Mouse (Mus musculus): ENCODE data around the gene Hoxd3.

The Hoxd3 gene

DNA sequence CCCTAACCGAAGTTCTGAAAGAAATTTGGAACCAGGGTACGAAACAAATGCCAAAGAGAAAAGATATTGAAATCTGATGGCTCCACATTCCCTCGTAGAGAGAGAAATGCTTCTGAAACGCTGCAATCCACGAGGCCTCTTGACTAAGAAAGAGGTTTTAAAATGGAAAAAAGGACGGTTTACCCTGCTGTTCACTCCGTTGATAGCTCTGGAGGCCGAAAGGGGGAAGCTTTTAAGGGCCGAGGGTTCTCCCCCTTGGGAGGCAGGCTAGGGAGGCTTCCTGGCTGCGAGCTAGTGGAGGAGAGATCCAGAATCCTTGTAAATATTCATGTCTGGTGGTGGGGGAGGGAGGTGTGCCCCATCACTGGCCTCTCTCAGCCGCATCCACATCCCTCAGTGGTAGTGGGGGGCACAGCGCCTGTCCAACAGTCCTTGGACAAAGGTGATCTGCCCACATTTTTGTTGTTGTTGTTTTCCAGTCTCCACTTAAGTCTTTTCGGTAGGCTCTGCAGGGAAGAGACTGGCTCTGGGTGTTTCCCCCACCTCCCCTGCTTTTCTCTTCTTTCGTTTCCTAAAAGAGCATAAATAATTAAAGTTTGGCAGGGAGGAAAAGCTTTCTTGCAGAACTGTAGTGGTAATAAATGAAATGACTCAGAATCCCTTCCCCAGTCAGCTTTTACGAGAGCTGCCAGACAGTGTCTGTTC lies 32.7 kb upstream of the Hoxd3 start, which contains the start of gene Hoxd11:
Hoxd11 (plus strand) TSS at position 667 of the 705 bp plus-strand sequence.
- DNase-seq (ENCODE audit: low read depth, low spot score), result peak; percentile 41

DNA sequence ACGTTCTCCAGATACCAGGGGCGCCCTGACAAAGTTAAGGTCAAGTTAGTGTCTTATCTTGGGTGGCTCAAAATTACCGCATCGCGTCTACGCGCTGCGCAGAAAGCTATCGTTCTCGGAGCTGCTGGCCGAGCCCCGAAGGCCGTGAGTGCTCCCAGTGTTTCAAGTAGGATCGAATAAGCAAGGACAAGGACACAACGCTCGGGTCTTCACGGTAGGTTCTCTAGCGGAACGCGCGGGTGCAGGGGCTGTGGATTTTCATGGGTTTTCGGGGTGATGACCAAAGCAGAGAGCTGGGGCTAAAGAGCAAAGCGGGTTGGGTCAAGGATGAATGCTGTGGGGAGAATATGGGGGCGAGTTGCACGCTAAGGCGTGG lies 32.1 kb upstream of the Hoxd3 start:
- DNase-seq (ENCODE audit: low read depth, low spot score), result peak; percentile 60

DNA sequence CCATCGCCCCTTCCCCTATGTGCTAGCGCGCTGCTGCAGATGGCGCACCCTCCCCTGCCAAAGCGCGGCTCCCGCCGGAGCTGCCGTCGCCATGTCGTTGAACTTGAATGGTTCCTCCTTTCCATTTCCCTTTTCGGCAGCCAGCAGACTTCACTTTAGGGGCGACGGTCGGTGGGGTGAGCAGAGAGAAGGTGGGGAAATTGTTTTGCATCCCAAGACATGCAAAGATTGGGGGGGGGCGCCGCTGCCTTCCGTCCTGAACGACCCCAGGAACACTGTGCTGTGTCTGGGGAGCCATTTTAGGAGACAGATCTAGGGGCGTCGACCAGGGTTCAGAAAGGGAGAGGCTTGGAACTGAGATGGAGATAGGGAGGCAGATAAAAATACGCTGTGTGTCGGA lies 31.7 kb upstream of the Hoxd3 start:
- DNase-seq (ENCODE audit: low read depth, low spot score), result peak; percentile 57

DNA sequence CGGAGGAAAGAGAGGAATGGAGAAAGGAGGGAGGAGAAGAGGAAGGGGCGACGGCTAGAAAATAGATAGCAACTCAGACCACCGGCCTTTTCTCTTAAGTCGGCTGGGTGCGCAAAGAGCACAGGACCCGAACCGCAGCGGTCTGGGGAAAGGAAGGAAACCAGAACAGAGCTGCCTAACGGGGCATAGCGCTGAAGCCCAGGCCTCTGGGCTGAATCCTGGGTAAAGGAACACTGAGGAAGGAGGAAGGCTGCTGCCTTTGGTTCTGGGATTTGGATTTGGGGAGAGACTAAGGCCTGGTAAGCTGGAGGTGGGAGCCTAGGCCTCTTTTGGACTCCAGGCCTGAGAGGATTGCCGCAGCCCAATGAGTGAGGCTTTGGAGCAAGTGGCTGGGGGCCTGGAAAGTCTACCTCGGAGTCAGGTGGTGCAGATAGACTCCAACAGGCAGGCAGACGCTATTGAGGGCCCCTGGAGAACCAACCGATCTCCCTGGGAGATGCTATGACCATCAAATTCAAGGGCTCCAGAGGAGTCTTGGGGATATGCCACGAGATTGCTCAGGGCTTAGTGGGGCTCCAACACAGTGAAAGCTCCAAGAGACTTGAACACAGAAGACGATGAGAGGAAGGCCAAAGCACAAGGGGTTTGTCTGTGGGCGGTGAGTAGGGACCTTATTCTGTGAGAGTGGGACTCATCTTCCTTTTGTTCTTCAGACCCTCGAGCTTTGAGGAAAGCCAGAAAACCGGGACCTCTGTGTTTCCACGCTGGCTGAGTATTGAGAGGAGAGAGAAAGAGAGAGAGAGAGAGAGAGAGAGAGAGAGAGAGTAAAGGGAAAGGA lies 30.9 kb upstream of the Hoxd3 start:
- DNase-seq (ENCODE audit: low read depth, low spot score), result peak; percentile 41

DNA sequence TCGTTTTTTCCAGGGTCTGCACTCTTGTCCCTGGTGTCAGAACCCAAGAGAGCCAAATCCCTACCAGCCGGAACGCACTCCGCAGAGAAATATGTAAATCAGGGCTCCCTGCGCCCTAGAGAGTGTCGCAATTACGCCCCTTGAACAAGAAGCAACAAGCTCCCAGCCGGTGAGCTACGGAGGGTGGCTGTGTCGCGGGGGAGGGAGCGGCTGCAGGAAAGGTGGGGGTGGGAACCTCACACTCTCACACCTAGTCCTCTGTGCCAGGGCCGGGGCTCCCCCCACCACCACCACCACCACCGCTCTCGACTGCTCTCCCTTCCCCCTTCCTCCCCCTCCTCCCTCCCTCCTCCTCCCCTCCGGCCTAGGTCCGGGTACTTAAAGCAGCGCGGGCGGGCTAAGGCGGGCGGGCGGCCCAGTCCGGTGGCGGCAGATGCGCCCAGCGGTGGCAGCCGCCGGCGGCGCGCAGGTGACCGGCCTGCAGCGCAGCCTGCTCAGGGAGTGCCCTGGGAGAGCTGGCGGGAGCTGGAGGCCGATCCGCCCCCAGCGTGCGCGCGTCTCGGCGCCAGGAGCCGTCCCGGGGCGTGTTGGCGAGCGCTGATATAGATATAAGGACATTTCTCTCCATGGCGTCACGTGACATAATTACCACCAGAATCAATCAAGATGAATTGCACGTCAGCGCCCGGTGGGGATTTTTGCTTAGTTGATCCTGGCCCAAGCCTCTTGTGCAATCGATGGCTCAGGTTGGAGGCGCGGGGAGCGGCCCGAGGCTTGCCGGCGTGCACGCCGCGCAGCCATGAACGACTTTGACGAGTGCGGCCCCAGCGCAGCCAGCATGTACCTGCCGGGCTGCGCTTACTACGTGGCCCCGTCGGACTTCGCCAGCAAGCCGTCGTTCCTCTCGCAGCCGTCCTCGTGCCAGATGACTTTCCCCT lies 29.9 kb upstream of the Hoxd3 start:
- DNase-seq (ENCODE audit: low read depth, low spot score), result peak; percentile 81

DNA sequence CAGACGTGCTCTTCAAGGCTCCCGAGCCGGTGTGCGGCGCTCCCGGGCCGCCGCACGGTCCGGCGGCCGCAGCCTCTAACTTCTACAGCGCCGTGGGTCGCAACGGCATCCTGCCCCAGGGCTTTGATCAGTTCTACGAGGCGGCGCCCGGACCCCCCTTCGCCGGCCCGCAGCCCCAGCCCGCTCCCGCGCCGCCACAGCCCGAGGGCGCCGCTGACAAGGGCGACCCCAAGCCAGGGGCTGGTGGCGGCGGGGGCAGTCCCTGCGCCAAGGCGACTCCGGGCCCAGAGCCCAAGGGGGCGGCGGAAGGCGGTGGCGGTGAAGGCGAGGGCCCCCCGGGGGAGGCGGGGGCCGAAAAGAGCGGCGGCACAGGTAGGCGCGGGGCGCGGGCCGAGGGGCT lies 28.9 kb upstream of the Hoxd3 start:
- peak; percentile 27 for DNase-seq (ENCODE audit: low read depth, low spot score)

DNA sequence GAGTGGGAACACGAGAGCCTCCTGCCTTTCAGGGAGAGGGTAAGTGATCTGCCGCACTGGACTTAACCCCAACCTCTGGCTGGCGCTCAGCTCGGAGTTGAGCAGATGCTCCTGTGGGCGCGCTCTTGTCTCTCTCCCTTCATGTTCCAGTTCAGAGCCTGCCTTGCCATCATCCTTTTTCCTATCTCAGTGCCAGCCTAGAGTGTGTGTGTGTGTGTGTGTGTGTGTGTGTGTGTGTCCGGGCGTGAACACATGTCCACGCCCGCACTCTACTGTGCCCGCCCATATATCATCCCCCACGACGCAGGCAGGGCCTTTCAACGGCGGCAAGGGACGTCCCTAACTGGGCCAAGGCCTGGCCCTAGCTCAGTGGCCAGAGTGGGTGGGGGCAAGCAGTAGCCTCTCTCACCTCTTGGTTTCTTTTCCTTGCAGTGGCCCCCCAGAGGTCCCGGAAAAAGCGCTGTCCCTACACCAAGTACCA lies 28.2 kb upstream of the Hoxd3 start:
- DNase-seq (ENCODE audit: low read depth, low spot score), result peak; percentile 54

DNA sequence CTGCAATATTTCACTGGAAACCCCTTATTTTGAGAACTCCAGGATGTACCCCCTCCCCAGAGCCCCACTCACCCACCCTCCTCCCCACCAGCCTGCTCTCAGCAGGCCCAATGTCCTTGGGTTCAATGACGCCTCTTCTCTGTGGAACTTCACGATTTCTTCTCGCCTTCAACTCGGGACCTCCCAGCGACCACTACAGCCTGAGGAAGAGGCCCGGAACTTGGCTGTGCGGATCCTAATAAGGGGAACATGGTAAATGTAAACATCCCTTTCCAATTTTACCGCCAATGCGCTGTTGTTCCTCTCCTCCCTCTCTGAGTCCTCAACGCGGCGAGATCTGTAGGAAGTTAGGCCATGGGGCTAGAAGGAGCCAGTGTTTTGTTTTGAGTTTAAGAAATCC lies 27.6 kb upstream of the Hoxd3 start:
- peak; percentile 12 for DNase-seq (ENCODE audit: low read depth, low spot score)

DNA sequence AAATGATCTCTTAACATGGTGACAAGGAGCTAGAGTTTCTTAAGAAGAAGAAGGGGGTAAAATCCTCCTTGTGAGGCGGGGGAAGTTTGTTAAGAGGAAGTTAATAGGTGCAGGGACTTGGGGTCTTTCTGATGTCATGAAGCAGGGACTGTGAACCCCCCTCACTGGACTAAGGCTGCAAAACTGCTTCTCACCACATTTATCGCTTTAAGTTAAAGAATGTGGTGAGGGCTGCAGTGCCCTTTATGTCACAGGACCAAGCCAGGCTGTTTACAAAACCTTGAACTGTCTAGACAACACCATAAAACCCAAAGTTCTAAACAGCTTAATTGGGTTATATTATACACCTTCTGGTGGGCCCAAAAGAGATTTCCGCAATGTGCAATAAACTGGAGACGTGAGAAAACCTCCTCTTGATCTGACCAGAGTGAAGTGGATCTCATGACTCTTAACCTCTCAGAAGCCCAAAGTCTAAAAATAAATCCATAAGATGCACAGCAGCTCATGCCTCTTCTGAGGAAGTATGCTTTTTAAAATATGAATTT lies 26.6 kb upstream of the Hoxd3 start:
- no peak for DNase-seq (ENCODE audit: low read depth, low spot score)

DNA sequence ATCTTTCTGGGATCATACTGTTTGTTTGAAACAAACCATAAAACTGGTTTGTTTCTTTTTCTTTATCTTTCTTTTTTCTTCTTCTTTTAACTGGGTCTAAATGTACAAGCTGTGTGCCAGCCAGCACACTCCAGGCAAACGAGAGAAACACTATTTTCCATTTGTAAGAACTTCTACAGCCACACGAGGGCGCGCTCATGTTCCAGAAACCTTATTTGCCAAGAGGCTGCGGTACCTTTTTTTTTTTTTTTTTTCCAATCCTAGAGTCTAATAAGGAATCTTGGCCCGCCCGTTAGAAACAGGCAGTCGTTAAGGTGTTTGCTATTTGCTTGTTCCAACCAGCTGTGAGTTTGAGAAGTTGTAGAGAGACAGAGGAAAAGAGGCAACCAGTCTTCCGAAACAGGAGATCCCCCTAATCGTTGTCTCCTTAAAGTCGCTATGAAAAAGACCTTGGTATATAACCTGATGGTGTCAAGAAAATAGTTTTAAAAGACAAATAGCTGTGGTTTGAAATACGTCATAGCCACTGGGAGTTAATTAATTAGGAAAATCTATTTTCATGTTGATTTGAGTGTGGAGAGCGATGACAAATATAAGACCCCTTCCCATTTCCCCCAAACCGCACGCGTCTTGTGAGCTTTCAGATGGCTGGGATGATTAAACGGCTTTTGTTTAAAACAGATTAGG lies 25.3 kb upstream of the Hoxd3 start:
- peak; percentile 88 for DNase-seq (ENCODE audit: low read depth, low spot score)

DNA sequence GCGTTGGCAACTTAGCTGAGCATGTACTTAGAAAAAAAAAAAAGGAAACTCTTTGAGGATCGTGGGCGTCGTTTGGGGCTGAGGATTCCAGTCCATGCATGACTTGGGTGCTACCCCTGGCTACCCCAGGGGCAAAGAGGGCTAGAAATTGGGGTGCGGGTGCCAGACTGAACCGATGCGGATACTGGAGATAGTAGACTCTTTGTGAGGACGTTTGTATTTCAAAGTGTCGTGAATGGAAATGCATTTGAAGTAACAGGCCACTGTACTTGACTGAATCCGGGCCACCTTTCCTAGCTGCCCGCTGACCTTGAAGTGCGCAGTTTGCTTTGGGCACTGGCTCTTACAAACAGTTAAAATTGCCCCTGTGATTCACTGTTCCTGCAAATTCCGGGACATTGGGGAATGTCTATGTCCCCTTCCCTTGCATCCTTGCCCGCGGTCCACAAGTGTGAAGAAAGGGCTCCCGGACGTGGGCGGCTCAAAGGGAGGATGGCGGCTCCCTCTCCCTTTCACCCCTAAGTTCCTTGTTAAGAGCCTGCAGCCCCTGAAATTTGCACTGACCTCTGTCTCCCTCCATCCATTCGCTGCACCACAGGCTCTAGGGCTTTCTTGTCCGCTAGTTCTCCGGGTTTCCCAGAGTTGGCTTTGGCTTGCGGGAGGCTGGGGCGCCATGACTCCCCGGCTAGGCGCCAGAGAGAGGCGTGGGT lies 24.6 kb upstream of the Hoxd3 start:
- peak; percentile 39 for DNase-seq (ENCODE audit: low read depth, low spot score)

DNA sequence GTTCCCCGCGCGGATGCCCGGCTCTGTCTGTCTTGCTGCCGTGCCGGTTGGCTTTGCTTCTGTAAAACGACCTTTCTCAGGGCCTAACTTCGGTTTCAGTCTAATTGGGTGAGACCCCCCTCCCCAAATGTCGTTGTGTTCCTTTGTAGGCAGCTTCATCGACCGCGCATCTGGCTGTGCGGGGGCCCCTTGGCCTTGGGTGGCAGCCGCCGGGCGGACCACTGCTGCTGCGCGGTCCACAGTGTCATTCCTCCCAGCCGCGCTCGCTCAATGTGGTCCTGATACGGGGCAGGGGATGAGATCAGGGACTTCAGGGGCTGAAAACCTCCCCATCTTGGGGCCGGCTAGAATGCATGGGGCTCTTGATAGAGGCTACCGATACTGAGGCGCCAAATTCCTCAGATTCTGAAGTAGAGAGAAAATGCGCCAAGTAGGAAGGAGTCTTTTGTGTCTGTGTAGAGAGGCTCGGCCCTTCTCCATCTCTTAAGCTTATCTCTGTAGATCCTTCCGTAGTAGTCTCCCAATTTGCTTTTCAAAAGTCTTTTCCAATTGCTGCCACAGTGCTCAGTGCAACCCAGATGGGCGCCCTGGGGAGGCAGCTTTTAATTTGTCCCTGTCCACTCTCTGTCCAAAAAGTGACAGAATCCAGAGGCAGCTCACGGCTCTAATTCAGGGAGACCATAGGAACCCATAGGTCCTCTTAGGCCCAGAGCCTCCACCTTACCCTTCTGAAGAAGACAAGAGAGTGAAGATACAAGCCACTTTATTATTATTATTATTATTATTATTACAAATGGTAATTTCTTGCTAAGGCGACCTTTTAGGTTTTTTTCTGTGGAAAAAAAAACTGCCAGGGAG lies 23.8 kb upstream of the Hoxd3 start:
- DNase-seq (ENCODE audit: low read depth, low spot score), result peak; percentile 49

DNA sequence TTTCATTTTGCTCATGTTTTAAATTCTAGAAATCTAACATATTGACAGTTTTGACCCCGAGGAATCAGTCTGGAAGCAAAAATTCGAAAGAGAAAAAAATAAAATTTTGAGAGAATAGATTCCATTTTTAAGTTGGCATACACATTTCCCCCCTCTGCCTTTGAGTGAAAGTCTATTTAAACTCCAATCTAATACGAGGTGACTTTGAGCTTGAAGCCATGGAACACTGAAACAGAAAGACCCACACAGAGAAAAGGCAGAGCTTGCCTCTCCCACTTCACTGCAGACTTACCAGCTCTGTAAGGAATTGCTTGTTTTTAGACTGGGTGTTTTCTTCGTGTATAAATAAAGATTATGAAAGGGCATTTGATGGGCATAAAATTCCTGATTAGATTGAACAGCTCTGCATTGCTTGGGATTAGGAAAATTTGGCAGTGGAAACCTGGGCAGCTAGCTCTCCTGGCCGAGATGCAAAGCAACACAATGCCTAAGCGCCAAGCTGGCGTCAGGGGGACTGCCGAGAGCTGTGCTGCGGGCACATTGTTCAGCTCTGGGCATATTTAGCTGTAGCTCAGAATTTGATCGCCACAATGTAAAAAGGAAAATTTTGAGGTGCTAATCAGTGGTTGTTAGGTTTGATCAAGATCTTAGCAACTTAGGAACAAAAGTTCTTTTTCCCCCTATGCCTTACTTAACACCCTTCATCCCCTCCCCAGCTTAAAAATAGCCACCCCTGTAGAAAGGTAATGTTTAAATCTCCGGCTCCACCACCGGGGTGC lies 22.7 kb upstream of the Hoxd3 start:
- no peak for DNase-seq (ENCODE audit: low read depth, low spot score)

DNA sequence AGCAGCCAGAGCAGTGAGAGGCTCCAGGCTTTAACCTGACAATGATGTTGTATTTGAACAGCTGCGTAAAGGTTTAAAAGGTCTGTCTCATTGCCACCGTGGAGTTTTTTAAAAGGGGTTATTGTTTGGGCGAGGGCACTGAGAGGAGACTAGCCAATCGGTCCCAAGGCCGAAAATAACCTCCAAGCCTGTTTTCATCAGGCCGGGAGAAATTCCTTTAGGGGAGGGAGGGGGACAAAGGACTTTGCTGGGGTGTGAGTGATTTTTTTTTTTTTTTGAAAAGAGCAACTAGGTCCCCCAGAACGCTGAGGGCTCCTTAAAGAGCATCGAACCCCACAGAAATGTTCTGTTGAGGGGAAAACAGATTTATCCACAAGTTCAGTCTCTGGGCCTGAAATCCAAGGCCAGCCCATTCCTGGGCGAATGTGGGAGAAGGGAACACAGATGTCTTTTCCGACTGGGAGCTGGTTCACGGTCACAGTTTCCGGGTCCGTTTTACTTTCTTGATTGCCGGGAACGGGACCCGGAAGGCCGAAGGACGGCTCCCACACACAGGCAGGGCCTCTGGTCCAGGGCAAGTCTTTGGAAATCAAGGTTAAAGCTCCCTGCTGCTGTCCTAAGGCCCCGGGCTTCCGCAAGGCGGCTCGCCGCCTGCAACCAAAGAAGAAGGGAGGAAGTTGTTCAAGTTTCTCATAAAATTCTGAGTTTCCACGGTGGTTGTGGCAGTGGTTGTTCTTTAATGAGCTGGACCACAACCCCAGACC lies 22.0 kb upstream of the Hoxd3 start:
- peak; percentile 33 for DNase-seq (ENCODE audit: low read depth, low spot score)

DNA sequence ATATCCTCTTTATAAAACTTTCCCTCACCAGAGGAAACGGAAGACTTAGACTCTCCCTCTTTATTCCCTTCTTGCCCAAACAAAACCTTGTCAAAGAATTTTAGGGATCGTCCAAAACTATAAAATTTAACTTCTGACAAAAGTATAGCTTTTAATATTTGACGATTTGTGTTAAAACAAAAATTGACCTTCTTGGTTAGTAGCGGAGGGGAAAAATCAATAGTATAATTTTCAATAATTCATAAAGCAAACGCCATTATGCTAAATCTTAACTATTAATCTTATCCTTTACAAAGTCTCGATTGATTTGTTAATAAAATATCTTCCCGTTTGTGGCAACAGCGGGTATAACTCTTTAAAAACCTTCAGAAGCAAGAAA lies 21.4 kb upstream of the Hoxd3 start:
- DNase-seq (ENCODE audit: low read depth, low spot score), result no peak

DNA sequence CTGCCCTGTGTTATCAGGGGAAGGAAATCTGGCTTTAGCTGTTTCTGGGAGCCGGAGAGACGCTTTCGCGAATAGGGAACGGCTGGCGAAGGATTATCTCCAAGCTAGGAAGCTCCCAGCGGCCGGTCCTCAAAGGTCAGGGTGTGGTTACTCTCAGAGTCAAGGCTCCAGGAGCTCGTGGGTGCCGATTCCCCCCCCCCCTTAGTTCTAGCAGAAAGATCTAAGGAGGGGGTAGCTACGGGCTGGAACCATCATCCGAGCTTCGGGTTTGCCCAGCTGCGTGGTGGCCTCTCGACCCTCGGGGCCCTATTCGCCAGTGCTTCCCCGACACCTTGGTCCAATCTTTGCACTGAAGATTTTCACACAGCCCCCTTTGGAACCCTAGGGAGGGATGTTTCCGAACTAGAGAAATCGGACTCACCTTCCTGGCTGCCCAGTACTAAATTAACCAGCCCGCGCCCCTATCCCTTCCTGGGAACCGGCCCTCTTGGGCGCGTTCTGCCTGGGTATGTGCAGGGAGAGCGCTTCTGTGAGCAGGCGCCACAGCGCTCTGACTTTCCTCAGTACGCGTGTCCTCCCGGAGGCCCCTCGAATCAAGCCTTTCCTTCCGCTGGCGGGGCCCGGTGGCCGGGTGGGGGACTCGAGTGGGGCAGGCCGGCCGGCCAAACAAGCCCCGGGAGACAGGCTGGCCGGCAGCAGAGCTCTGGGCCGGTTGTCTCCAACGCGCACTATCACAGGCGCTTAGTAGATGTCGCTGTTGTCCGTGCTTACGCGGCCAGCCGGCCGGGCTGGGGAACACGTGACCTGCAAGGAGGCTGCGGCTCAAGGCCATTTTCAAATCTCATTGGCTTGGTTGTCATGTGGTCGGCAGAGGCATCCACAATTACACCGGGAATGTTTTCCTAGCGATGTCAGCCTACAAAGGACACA lies 20.4 kb upstream of the Hoxd3 start, which contains the start of gene Hoxd10:
Hoxd10 (plus strand) TSS at position 903 of the 930 bp plus-strand sequence.
- DNase-seq (ENCODE audit: low read depth, low spot score), result peak; percentile 92
